ENCODE assay signal across 8 mouse cellular contexts in the genomic region with DNA sequence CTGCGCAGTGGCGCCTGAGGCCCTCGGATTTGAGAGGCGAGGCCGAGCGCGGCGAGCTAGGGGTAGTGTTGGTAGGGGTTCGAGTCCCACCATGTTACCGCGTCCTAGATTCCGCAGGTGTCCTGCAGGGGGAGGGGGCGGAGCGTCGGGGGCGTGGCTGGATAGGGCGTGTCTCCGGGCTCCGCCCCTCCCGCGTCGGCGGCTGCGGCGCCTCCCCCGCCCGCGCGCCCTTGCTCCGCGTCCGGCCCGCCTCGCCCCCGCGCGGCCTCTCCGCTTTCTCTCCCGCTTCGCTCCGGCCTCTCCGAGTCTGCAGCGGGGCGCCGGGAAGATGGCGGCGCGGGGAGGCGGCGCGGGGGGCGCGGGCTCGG. TPM values are rescaled to one million over a fixed set of nuclear protein-coding genes. Genes with fewer than 3 reads are reported as not detected.
DNase-seq lines count a peak whose midpoint lies in the region; ATAC-seq and TF ChIP-seq lines count a peak whose summit lies in the region.

A gene (plus strand): TSS at position 198 of the 368 bp plus-strand sequence.

- H3K27me3 ChIP-seq in forebrain, embryonic 12.5 days = 0 out of 2 replicates have a peak, but pooled peaks cover 12% of the 10 kb centered on the region
- 0 out of 2 replicates have a peak, but pooled peaks cover 3% of the 10 kb centered on the region for H3K27me3 ChIP-seq in neural tube, embryonic 15.5 days (replicated peaks)

- H3K9me3 ChIP-seq in forebrain, embryonic 12.5 days = no peaks in the 10 kb centered on the region
- H3K9me3 ChIP-seq in neural tube, embryonic 15.5 days (replicated peaks) = no peaks in the 10 kb centered on the region

- peak; percentile 73 for DNase-seq in CD4-positive, CD25-positive, alpha-beta regulatory T cell, adult 2 months (ENCODE audit: low read depth, low spot score)
- peak; percentile 73 for DNase-seq in brain, embryonic 14.5 days (ENCODE audit: low read depth)
- DNase-seq in heart, postnatal 25 days (ENCODE audit: low spot score) = peak; percentile 2
- peak; percentile 83 to 88 for DNase-seq in kidney, postnatal 4 days
- peak; percentile 27 to 50 for DNase-seq in lung, adult 18-20 months
- peak; percentile 80 for DNase-seq in thymus, postnatal 14 days

- TF ChIP-seq POLR2A in brain, embryonic 14.5 days (IDR thresholded peaks at IDR 0.05; ENCODE audit: borderline replicate concordance, extremely low read depth, insufficient read depth, insufficient read length, poor library complexity, severe bottlenecking) = no peak

- no peak within 1 kb of the TSS for H3K27ac ChIP-seq in forebrain, embryonic 12.5 days
- H3K27ac ChIP-seq in neural tube, embryonic 15.5 days (replicated peaks) = peak within 1 kb of the TSS; percentile 33; the same call in 1 of the 2 replicates

- H3K36me3 ChIP-seq in forebrain, embryonic 12.5 days (replicated peaks) = no peaks in the 10 kb centered on the region
- no peaks in the 10 kb centered on the region for H3K36me3 ChIP-seq in neural tube, embryonic 15.5 days

- ATAC-seq in forebrain, embryonic 12.5 days (ENCODE audit: low FRiP score) = peak; percentile 91
- peak; percentile 86 for ATAC-seq in neural tube, embryonic 15.5 days (ENCODE audit: low FRiP score)

- WGBS in forebrain, embryonic 12.5 days = 1% methylated on average over 46 of the region's 54 CpGs
- WGBS in neural tube, embryonic 15.5 days = 2% methylated on average over 43 of the region's 54 CpGs

- peaks cover 8% of the 10 kb centered on the region; the same call in 1 of the 2 replicates for H3K4me1 ChIP-seq in forebrain, embryonic 12.5 days
- peaks cover 9% of the 10 kb centered on the region for H3K4me1 ChIP-seq in neural tube, embryonic 15.5 days

- peak within 1 kb of the TSS; percentile 77 for H3K9ac ChIP-seq in forebrain, embryonic 12.5 days
- H3K9ac ChIP-seq in neural tube, embryonic 15.5 days (replicated peaks) = peak within 1 kb of the TSS; percentile 68

- intact Hi-C loops in heart, postnatal 25 days (cut with DNase I) = no loop called here

- peak within 1 kb of the TSS; percentile 87 for H3K4me3 ChIP-seq in forebrain, embryonic 12.5 days (replicated peaks)
- H3K4me3 ChIP-seq in neural tube, embryonic 15.5 days (replicated peaks) = peak within 1 kb of the TSS; percentile 78

- peak within 1 kb of the TSS; percentile 94 for H3K4me2 ChIP-seq in forebrain, embryonic 12.5 days
- peak within 1 kb of the TSS; percentile 97 for H3K4me2 ChIP-seq in neural tube, embryonic 15.5 days

- peak; percentile 38; the same call in 1 of the 2 replicates for TF ChIP-seq CTCF in brain, embryonic 14.5 days (IDR thresholded peaks at IDR 0.05; ENCODE audit: borderline replicate concordance, extremely low read depth, insufficient read depth, insufficient read length)

RNA-seq across cellular contexts. Expression of the gene that starts here (rescaled TPM):
- polyA plus RNA-seq in brain, embryonic 14.5 days (2012; rRNA removed) = 9.5 and 10.3 TPM in 2 replicates
- 11.2 and 11.7 TPM in 2 replicates for polyA plus RNA-seq in forebrain, embryonic 12.5 days (2016; fragmentation: Nextera tagmentation; extraction: Ambion mirVana)
- total RNA-seq in heart, postnatal 25 days (2021) = 1 to 10 TPM; 2.7 to 2.8 TPM
- polyA plus RNA-seq in neural tube, embryonic 15.5 days (2015; fragmentation: Nextera tagmentation; extraction: Ambion mirVana) = 4.9 and 6.7 TPM in 2 replicates

Comparison
In these comparisons a context has a peak if more than half of its experiments do, and no peak if none do; other contexts are left out.
1. DNase-seq: peak in every context shown above with its lines; median percentile 86 in kidney, postnatal 4 days; 80 in thymus, postnatal 14 days; 73 in CD4-positive, CD25-positive, alpha-beta regulatory T cell, adult 2 months; 73 in brain, embryonic 14.5 days; 38 in lung, adult 18-20 months; 2 in heart, postnatal 25 days.